Mouse (Mus musculus): ENCODE measurements at regions not wholly inside any gene's neighbourhood (a gene's known extent, or its start where the extent isn't known, plus 50 kb on each side); places are given as distances from the start of the nearest gene placed in this dataset.
A peak's percentile ranks its signal among the peaks of the same experiment; 100 is the strongest.

DNA sequence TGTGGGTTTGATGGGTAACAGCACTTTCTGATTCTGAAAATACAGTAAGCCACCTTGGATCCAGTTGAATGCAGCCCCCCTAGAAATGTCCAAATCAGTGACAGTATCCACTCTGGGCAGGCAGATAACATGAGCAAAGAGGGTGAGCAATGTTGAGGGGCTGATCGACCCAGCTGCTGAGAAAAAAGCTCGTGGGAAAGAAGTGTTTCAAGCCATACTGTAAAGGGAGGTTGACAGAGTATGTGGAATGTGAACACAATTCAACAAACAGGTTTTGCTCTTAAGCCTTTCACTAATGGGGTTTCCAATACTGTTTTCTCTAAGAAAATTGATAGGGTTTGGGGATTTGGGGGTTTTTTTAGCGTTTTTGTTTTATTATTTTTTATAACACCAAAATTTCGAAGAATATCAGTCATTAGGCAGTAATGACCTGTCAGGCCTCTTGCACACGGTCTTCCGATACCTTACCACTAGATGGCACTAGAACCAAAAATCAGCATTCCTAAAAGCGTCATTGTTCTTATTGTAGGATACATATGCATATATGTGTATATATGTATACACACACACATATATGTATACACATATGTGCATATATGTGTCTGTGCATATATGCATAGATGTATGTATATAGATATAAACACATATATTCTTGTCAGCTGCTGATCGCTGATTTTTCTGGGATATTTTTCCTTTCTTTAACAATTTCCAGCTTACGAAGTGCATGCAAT is 237.5 kb upstream of the Gpc5 start:
- H3K27ac ChIP-seq (ENCODE audit: low read depth, low read length) = no peak overlapping the region
- ATAC-seq (ENCODE audit: low FRiP score) (peak; percentile 54; the same call in 1 of the 2 replicates), DNase-seq (ENCODE audit: low spot score) (peak; percentile 53)
- WGBS = 25% methylated on average over 9 of the region's 9 CpGs
- no peak overlapping the region for H3K4me3 ChIP-seq (ENCODE audit: low read depth, low read length)
- no peaks in the 10 kb centered on the region for H3K27me3 ChIP-seq (ENCODE audit: insufficient read depth, low read length)
- peak overlapping the region; percentile 15; the same call in 1 of the 2 replicates for H3K4me2 ChIP-seq (ENCODE audit: low read depth, low read length, poor library complexity, severe bottlenecking)
- H3K4me1 ChIP-seq (ENCODE audit: insufficient read depth, low read length) = no peaks in the 10 kb centered on the region
- no peaks in the 10 kb centered on the region for H3K9me3 ChIP-seq (ENCODE audit: low read length)
- no peaks in the 10 kb centered on the region for H3K36me3 ChIP-seq (ENCODE audit: insufficient read depth, low read length)
- peak; percentile 80 for TF ChIP-seq CTCF (IDR thresholded peaks at IDR 0.05)
- no peak overlapping the region for H3K9ac ChIP-seq (replicated peaks; ENCODE audit: low read length, poor library complexity, severe bottlenecking)

DNA sequence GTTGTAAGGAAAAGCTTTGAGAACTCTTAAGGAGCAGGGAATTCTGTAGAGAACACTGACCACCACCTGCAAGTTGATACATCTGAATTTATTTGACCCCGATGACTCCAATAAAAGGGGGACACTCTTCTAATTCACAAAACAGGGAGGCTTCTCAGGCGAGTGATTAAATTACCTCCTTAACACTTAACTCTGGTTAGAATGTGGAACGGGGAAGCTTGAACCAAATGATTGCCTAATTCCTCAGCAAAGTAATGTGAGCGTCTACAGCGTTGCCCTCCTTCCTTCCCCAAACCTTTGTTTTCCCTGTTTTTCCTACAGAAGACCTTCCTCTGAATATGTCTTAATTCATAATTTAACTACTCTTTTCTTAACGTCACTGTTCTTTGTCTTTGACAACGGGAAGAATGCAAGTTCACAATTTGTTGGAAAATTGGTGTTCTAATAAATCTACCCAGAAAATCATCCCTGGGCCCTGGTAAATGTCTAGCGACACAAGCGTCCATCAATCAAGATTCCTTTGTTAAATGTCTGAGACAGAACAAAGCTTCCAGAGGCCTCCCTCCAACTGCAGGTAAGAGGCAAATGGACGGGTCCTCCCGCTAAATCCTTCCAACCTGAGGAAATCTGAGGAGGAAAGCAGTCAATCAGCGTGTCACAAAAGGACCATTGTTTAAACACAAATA is 236.8 kb upstream of the Gpc5 start:
- 33% methylated on average over 12 of the region's 12 CpGs for WGBS
- Histone ChIP-seq H3K27me3 (ENCODE audit: insufficient read depth, low read length) (no peaks in the 10 kb centered on the region), H3K9me3 (ENCODE audit: low read length) (no peaks in the 10 kb centered on the region), H3K4me1 (ENCODE audit: insufficient read depth, low read length) (no peaks in the 10 kb centered on the region), H3K4me3 (ENCODE audit: low read depth, low read length) (no peak overlapping the region), H3K9ac (replicated peaks; ENCODE audit: low read length, poor library complexity, severe bottlenecking) (no peak overlapping the region), H3K4me2 (ENCODE audit: low read depth, low read length, poor library complexity, severe bottlenecking) (peak overlapping the region; percentile 15; the same call in 1 of the 2 replicates), H3K27ac (ENCODE audit: low read depth, low read length) (no peak overlapping the region), H3K36me3 (ENCODE audit: insufficient read depth, low read length) (no peaks in the 10 kb centered on the region)
- no peak for DNase-seq (ENCODE audit: low spot score)
- ATAC-seq (ENCODE audit: low FRiP score) = no peak
- TF ChIP-seq CTCF (IDR thresholded peaks at IDR 0.05) = no peak

DNA sequence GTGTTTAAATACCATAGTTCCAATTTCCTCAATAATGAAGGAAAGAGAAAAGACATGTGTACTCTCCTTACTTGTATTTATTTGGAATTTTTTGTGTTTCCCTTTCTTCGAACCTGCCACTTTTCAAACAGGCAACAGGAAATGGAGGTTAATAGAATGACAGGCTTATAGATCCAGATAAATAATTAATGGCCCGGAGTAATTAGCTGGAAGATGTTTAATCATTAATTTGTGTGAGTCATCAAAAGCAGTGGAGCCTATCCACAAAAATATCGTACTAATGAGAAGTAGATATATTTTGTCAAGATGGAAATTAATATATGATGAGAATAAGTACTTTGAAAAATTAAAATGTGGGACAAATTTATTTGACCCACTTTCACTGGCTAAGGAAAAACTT is 236.3 kb upstream of the Gpc5 start:
- no peak for TF ChIP-seq CTCF (IDR thresholded peaks at IDR 0.05)
- no peaks in the 10 kb centered on the region for H3K36me3 ChIP-seq (ENCODE audit: insufficient read depth, low read length)
- WGBS = 54% methylated on average over 3 of the region's 3 CpGs
- no peaks in the 10 kb centered on the region for H3K27me3 ChIP-seq (ENCODE audit: insufficient read depth, low read length)
- H3K9me3 ChIP-seq (ENCODE audit: low read length) = no peaks in the 10 kb centered on the region
- DNase-seq (ENCODE audit: low spot score) = no peak
- no peak overlapping the region for H3K4me2 ChIP-seq (ENCODE audit: low read depth, low read length, poor library complexity, severe bottlenecking)
- H3K4me3 ChIP-seq (ENCODE audit: low read depth, low read length) = no peak overlapping the region
- H3K9ac ChIP-seq (replicated peaks; ENCODE audit: low read length, poor library complexity, severe bottlenecking) = no peak overlapping the region
- no peak overlapping the region for H3K27ac ChIP-seq (ENCODE audit: low read depth, low read length)
- ATAC-seq (ENCODE audit: low FRiP score) = no peak
- no peaks in the 10 kb centered on the region for H3K4me1 ChIP-seq (ENCODE audit: insufficient read depth, low read length)

DNA sequence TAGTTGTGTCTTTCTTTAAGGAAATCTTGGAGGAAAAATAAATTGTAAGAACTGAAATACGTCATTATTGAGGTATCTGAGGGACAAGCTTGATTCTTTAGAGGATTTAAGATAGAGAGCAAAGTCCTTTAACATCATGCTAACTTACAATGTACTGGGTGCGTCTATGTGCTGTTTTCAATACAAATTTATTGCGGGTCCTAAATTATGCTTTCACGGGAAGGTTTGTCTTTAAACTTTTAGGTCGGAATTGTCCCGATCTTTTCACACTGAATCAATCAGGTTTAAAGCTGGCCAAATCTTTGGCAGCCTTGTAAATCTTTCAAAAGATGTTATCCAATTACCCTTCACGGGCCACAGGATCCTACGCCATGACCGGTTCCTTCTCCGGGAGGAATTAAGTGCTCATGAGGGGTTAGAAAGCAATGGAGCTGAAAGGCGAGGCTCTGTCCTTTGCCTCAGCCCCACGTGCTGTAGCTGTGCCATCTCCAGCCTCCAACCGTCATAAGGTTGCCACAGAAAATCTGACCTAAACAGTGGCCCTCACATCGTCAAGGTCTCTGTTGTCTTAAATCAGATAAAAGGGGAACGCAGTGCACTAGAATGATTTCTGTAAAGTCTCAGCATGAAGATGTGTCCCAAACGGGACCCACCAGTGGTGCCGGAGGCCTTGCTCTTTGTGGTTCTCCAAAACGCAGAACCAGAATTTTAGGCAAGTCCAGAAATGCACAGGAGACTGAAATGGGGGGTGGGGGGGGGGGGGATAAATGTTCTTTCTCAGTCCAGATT is 235.6 kb upstream of the Gpc5 start:
- no peak for TF ChIP-seq CTCF (IDR thresholded peaks at IDR 0.05)
- H3K27me3 ChIP-seq (ENCODE audit: insufficient read depth, low read length) = no peaks in the 10 kb centered on the region
- DNase-seq (ENCODE audit: low spot score) (no peak), ATAC-seq (ENCODE audit: low FRiP score) (no peak)
- no peak overlapping the region for H3K27ac ChIP-seq (ENCODE audit: low read depth, low read length)
- no peaks in the 10 kb centered on the region for H3K4me1 ChIP-seq (ENCODE audit: insufficient read depth, low read length)
- H3K4me3 ChIP-seq (ENCODE audit: low read depth, low read length) = no peak overlapping the region
- WGBS = 21% methylated on average over 18 of the region's 18 CpGs
- no peaks in the 10 kb centered on the region for H3K9me3 ChIP-seq (ENCODE audit: low read length)
- no peaks in the 10 kb centered on the region for H3K36me3 ChIP-seq (ENCODE audit: insufficient read depth, low read length)
- no peak overlapping the region for H3K9ac ChIP-seq (replicated peaks; ENCODE audit: low read length, poor library complexity, severe bottlenecking)
- H3K4me2 ChIP-seq (ENCODE audit: low read depth, low read length, poor library complexity, severe bottlenecking) = no peak overlapping the region

DNA sequence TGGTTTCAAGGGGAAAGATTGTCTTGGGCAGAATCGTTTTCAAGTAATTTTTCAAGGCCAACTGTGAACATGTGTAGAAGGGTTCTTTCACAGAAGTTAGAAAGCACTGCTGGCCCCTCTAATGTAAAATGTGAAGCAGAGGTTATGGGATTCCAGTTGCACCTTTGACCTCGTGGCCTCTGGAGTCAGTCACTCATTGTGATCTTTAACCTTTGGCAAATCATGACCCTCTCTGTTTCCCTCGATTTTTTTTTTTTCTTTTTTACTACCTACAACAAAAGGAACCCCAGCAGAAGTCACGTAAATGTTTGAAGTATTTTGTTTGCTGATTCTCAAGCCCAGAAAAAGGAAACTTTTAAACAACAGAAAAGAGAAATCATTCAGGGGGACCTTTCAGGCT is 234.8 kb upstream of the Gpc5 start:
- Histone ChIP-seq H3K27ac (ENCODE audit: low read depth, low read length) (no peak overlapping the region), H3K27me3 (ENCODE audit: insufficient read depth, low read length) (no peaks in the 10 kb centered on the region), H3K9ac (replicated peaks; ENCODE audit: low read length, poor library complexity, severe bottlenecking) (no peak overlapping the region), H3K4me3 (ENCODE audit: low read depth, low read length) (no peak overlapping the region), H3K9me3 (ENCODE audit: low read length) (no peaks in the 10 kb centered on the region), H3K4me2 (ENCODE audit: low read depth, low read length, poor library complexity, severe bottlenecking) (no peak overlapping the region), H3K36me3 (ENCODE audit: insufficient read depth, low read length) (no peaks in the 10 kb centered on the region), H3K4me1 (ENCODE audit: insufficient read depth, low read length) (no peaks in the 10 kb centered on the region)
- no peak for ATAC-seq (ENCODE audit: low FRiP score)
- no peak for TF ChIP-seq CTCF (IDR thresholded peaks at IDR 0.05)
- WGBS = 23% methylated on average over 4 of the region's 4 CpGs
- no peak for DNase-seq (ENCODE audit: low spot score)

DNA sequence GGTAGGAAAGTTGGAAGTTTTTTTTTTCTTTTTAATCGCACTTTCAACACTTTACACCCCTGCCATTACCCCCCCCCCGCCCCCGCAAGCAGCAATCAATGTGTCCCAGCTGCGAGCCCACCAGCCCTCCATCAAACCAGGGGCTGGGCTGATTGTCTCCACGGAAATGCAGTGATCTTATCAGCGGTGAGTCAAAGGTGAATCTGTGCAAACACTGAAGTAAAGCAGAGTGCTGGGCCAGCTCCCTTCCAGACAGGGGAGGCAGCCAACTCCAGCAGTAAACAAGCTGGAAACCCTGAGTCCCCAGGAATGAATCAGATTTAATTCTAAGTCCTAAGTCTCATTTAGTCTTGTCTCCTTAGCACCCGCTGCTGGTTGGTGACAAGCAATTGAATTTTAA is 234.3 kb upstream of the Gpc5 start:
- ATAC-seq (ENCODE audit: low FRiP score) (no peak), DNase-seq (ENCODE audit: low spot score) (no peak)
- no peak overlapping the region for H3K4me2 ChIP-seq (ENCODE audit: low read depth, low read length, poor library complexity, severe bottlenecking)
- no peak overlapping the region for H3K27ac ChIP-seq (ENCODE audit: low read depth, low read length)
- H3K9ac ChIP-seq (replicated peaks; ENCODE audit: low read length, poor library complexity, severe bottlenecking) = no peak overlapping the region
- no peaks in the 10 kb centered on the region for H3K36me3 ChIP-seq (ENCODE audit: insufficient read depth, low read length)
- H3K4me3 ChIP-seq (ENCODE audit: low read depth, low read length) = no peak overlapping the region
- H3K27me3 ChIP-seq (ENCODE audit: insufficient read depth, low read length) = no peaks in the 10 kb centered on the region
- no peaks in the 10 kb centered on the region for H3K9me3 ChIP-seq (ENCODE audit: low read length)
- H3K4me1 ChIP-seq (ENCODE audit: insufficient read depth, low read length) = no peaks in the 10 kb centered on the region
- 11% methylated on average over 7 of the region's 7 CpGs for WGBS
- TF ChIP-seq CTCF (IDR thresholded peaks at IDR 0.05) = no peak
